ENCODE assay signal across 10 mouse cellular contexts in genomic region chr16:91461066-91461638, GRCm38 (mm10). TPM values are rescaled to one million over a fixed set of nuclear protein-coding genes. Genes with fewer than 3 reads are reported as not detected.
DNase-seq lines count a peak whose midpoint lies in the region; ATAC-seq and TF ChIP-seq lines count a peak whose summit lies in the region.
"Had no signal": no experiment of that assay in that cellular context is flagged by ENCODE, and none has a peak within 500 bp of the region (broad histone marks: within the 10 kb centered on the region; RNA-seq: fewer than 3 reads in every experiment).

No protein-coding gene starts in this region.

- no peaks in the 10 kb centered on the region for H3K27me3 ChIP-seq in liver, adult 2 months (ENCODE audit: control insufficient read depth, insufficient read depth, low read length)
- H3K27me3 ChIP-seq in forebrain, embryonic 12.5 days, result no peaks in the 10 kb centered on the region; the same call in 1 of the 2 replicates
- H3K27me3 ChIP-seq: hindbrain, embryonic 12.5 days had no signal

- H3K9ac ChIP-seq in liver, adult 2 months (ENCODE audit: low read depth, low read length), result no peak overlapping the region
- no peak overlapping the region for H3K9ac ChIP-seq in forebrain, embryonic 12.5 days
- H3K9ac ChIP-seq: hindbrain, embryonic 12.5 days had no signal

- no peaks in the 10 kb centered on the region for H3K79me2 ChIP-seq in liver, adult 2 months (ENCODE audit: control insufficient read depth, insufficient read depth, low read length)

- peaks cover 9% of the 10 kb centered on the region for H3K4me1 ChIP-seq in liver, adult 2 months (ENCODE audit: control insufficient read depth, insufficient read depth, low read length)
- peaks cover 20% of the 10 kb centered on the region for H3K4me1 ChIP-seq in forebrain, embryonic 12.5 days

- H3K4me3 ChIP-seq in liver, adult 2 months (ENCODE audit: insufficient read depth, low read depth, low read length), result no peak overlapping the region
- no peak overlapping the region for H3K4me3 ChIP-seq in forebrain, embryonic 12.5 days (replicated peaks)
- H3K4me3 ChIP-seq: hindbrain, embryonic 12.5 days had no signal

- TF ChIP-seq POLR2A in liver, adult 2 months (IDR thresholded peaks at IDR 0.05; ENCODE audit: extremely low read depth, insufficient read depth, low read length), result no peak

- no peak for DNase-seq in liver, adult 2 months (ENCODE audit: extremely low read depth, low read depth, low spot score)
- no peak for DNase-seq in liver
- DNase-seq in heart, postnatal 4 days, result peak; percentile 32
- no peak for DNase-seq in ovary, postnatal 36 days (ENCODE audit: low spot score)
- DNase-seq: embryo, embryonic 11 days; midbrain, embryonic 14.5 days had no signal

- no peak for TF ChIP-seq CTCF in liver, adult 2 months (IDR thresholded peaks at IDR 0.05; ENCODE audit: low read depth, low read length)

- no peaks in the 10 kb centered on the region for H3K36me3 ChIP-seq in liver, adult 2 months (ENCODE audit: control insufficient read depth, insufficient read depth, low read length)
- H3K36me3 ChIP-seq in forebrain, embryonic 12.5 days (replicated peaks), result no peaks in the 10 kb centered on the region
- H3K36me3 ChIP-seq: hindbrain, embryonic 12.5 days had no signal

- H3K4me2 ChIP-seq in forebrain, embryonic 12.5 days, result no peak overlapping the region
- H3K4me2 ChIP-seq: hindbrain, embryonic 12.5 days had no signal

- H3K27ac ChIP-seq in liver, adult 2 months (replicated peaks; ENCODE audit: insufficient read depth, low read depth, low read length), result peak overlapping the region; percentile 52
- no peak overlapping the region for H3K27ac ChIP-seq in forebrain, embryonic 12.5 days
- H3K27ac ChIP-seq: hindbrain, embryonic 12.5 days had no signal

- WGBS in liver, adult 2 months, result 70% methylated on average over 11 of the region's 11 CpGs
- WGBS in forebrain, embryonic 12.5 days, result 77% methylated on average over 11 of the region's 11 CpGs

- ATAC-seq in activated CD4-positive, CD25-positive, alpha-beta regulatory T cell, adult 4 months, result peak; percentile 14
- ATAC-seq in monocyte, adult 5-6 weeks (replicated peaks; ENCODE audit: insufficient number of reproducible peaks, low FRiP score, low TSS enrichment, poor library complexity, severe bottlenecking), result peak; percentile 21
- ATAC-seq in forebrain, embryonic 12.5 days (ENCODE audit: low FRiP score), result no peak

- no peaks in the 10 kb centered on the region for H3K9me3 ChIP-seq in forebrain, embryonic 12.5 days
- H3K9me3 ChIP-seq: hindbrain, embryonic 12.5 days had no signal

RNA-seq across cellular contexts. Expression of gene Ifnar1, which starts 23.9 kb away (rescaled TPM):
- 26.4 and 28.3 TPM in 2 replicates for total RNA-seq in liver, adult 2 months (2014; rRNA removed)
- 11.9 and 14.0 TPM in 2 replicates for polyA plus RNA-seq in liver, adult 2 months (2012; rRNA removed)
- polyA plus RNA-seq in activated CD4-positive, CD25-positive, alpha-beta regulatory T cell, adult 4 months (2017; shearing (Covaris generic)), result 10 to 100 TPM; 87.0 to 90.6 TPM
- total RNA-seq in heart, postnatal 4 days (2021), result 10 to 100 TPM; 50.3 to 56.0 TPM
- 91.0 to 131 TPM (median 108 TPM) in 3 replicates for total RNA-seq in monocyte, adult 5-6 weeks (2017)
- polyA plus RNA-seq in forebrain, embryonic 12.5 days (2016; fragmentation: Nextera tagmentation; extraction: Ambion mirVana), result 54.7 and 57.7 TPM in 2 replicates

RNA-seq across cellular contexts. Expression of gene Il10rb, which starts 55.2 kb away (rescaled TPM):
- total RNA-seq in liver, adult 2 months (2014; rRNA removed), result 7.3 and 9.5 TPM in 2 replicates
- 5.0 and 5.1 TPM in 2 replicates for polyA plus RNA-seq in liver, adult 2 months (2012; rRNA removed)
- polyA plus RNA-seq in activated CD4-positive, CD25-positive, alpha-beta regulatory T cell, adult 4 months (2017; shearing (Covaris generic)), result 100 to 1,000 TPM; 108 to 129 TPM
- total RNA-seq in heart, postnatal 4 days (2021), result 10 to 100 TPM; 66.2 to 67.4 TPM
- 86.7 to 144 TPM (median 102 TPM) in 3 replicates for total RNA-seq in monocyte, adult 5-6 weeks (2017)
- polyA plus RNA-seq in forebrain, embryonic 12.5 days (2016; fragmentation: Nextera tagmentation; extraction: Ambion mirVana), result 5.8 and 6.3 TPM in 2 replicates
